Mouse (Mus musculus) olfactory bulb, adult 2 months (tissue): Measurements from ENCODE around the gene Maats1. TPM values are rescaled to one million over a fixed set of nuclear protein-coding genes. Genes with fewer than 3 reads are reported as not detected.
"Not testable (repeated sequence)": the region's sequence is repeated elsewhere in the genome, so short reads cannot be mapped to it uniquely, and the experiment has no call there.

ENCODE experiments used
- H3K27ac ChIP-seq: fragments of 200-500 bp; 2 replicates; pipeline ENCODE4 v1.5.1; 2012; ENCODE audit warnings: low read depth, low read length; ENCODE audit not compliant: insufficient read depth
- H3K4me1 ChIP-seq: fragments of 200-500 bp; 2 replicates; pipeline ENCODE4 v1.6.1; 2012; ENCODE audit warnings: low read length; ENCODE audit not compliant: control insufficient read depth, insufficient read depth
- H3K4me3 ChIP-seq: fragments of 200-500 bp; 2 replicates; pipeline ENCODE4 v1.5.1; 2012; ENCODE audit warnings: mild to moderate bottlenecking, low read depth, low read length, moderate library complexity; ENCODE audit not compliant: insufficient read depth
- CTCF ChIP-seq: fragments of 200-500 bp; IDR thresholded peaks from 2 replicates; pipeline ENCODE4 v1.5.1; 2012; ENCODE audit warnings: low read depth, mild to moderate bottlenecking, low read length, moderate library complexity; ENCODE audit not compliant: insufficient read depth
- POLR2A ChIP-seq: fragments of 200-500 bp; IDR thresholded peaks from 2 replicates; pipeline ENCODE4 v1.6.1; 2012; ENCODE audit warnings: mild to moderate bottlenecking, low read depth, low read length, moderate library complexity; ENCODE audit not compliant: insufficient read depth
- WGBS: fragments of 180-500 bp; shearing (Covaris S2); methylation state at CpG from one replicate; pipeline ENCODE4 v1.1.7; 2018; 5-methylcytosine and 5-hydroxymethylcytosine counted together
- polyA plus RNA-seq: library from polyadenylated mRNA; stranded (reverse); fragments of >200 nt; gene quantifications from 2 replicates; pipeline ENCODE4 v1.2.4, GENCODE M21; 2012; ENCODE audit warnings: low replicate concordance; ENCODE audit not compliant: missing spikeins, insufficient read depth, insufficient read length

Gene Maats1
- polyA plus RNA-seq, 1 experiment: not detected

DNA sequence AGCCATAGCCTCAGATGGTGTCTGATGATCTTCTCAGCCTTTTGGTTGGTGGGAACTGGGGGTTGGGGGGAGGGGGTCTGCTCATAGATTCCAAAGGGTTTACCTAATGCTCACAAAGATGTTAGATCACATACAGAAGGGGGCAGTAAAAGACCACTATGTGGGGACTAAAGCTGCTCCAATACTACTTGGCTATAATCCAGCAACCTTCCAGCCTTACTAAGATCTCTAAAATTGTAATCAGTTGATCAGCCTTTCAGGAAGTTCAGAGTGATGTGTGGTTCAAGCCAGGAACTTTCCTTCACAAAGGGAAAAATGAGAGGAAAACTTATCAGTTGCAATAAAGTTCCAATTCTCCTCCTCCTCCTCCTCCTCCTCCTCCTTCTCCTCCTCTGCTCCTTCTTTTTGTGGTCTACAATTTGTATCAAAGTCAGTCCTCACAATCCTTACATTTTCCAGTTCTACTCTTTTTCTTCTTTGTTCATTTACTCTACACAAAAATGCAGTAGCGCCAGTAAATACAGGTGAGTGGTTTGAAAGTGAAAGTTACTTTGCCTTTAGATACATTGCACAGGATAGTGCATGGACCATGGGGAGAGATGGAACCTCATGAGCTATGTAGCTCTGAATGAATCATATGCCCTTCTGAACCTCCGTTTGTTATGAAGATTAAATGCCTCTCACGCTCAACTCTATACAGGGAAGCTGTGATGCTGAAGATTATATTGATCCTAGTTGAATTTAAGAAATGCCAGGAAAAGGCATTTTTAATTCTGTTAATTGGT is 3.2 kb upstream of the Maats1 start:
- WGBS: 82% methylated on average over 3 of the region's 3 CpGs
- Histone ChIP-seq H3K4me1 (peaks cover 5% of the 10 kb centered on the region), H3K4me3 (no peak overlapping the region), H3K27ac (no peak overlapping the region)
- no peak for TF ChIP-seq CTCF
- no peak for TF ChIP-seq POLR2A

DNA sequence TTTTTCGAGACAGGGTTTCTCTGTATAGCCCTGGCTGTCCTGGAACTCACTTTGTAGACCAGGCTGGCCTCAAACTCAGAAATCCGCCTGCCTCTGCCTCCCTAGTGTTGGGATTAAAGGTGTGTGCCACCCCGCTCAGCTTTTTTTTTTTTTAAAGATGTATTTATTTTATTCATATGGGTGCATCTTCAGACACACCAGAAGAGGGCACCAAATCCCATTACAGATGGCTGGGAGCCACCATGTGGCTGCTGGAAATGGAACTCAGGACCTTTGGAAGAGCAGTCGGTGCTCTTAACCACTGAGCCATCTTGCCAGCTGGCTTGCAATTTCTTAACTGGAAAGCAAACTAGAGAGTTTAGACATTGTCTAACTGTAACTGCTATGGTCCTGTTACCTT is 3.9 kb downstream of the Maats1 start:
- 85% methylated on average over 4 of the region's 4 CpGs for WGBS
- H3K4me3 ChIP-seq, H3K27ac ChIP-seq, H3K4me1 ChIP-seq: not testable (repeated sequence)

DNA sequence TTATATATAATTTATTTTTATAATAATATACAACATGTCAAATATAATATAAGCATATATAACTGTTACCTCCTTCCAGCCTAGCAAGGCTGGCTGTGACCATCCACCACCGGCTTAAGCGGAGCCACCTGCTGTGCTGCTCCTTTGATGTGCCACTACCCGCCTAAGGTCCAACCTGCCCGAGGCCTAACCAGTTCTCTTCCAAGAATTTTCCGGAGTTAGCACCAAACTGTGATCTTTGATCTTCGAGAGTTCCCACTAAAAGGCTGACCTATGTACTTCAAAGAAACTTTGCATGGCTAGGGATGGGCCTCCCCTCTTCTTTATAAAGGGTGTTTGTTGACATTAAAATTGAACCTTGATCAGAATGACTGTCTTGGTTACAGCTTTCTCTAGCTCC is 7.5 kb downstream of the Maats1 start:
- 61% methylated on average over 6 of the region's 6 CpGs for WGBS
- Histone ChIP-seq H3K4me1 (no peaks in the 10 kb centered on the region), H3K4me3 (no peak overlapping the region), H3K27ac (no peak overlapping the region)
- TF ChIP-seq CTCF (no peak), POLR2A (no peak)

DNA sequence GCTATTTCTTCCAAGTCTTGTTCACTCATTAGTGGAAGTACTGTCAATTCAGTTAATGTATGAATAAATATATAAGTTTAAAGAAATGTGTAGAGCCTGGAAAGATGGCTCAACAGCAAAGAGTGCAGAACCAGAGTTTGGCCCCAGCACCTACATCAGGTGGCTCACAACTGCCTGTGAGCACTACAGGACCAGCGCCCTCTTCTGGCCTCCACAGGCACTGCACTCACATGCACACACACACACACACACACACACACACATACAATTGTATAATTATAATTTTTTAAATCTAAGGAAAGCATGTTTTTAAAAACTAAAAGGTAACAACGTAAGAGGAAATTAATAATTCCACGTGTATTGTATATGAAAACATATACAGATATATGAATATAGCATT is 12.6 kb downstream of the Maats1 start:
- WGBS: 85% methylated on average over 3 of the region's 3 CpGs
- TF ChIP-seq POLR2A (no peak), CTCF (no peak)
- no peak overlapping the region for H3K4me3 ChIP-seq
- no peak overlapping the region for H3K27ac ChIP-seq
- no peaks in the 10 kb centered on the region for H3K4me1 ChIP-seq

DNA sequence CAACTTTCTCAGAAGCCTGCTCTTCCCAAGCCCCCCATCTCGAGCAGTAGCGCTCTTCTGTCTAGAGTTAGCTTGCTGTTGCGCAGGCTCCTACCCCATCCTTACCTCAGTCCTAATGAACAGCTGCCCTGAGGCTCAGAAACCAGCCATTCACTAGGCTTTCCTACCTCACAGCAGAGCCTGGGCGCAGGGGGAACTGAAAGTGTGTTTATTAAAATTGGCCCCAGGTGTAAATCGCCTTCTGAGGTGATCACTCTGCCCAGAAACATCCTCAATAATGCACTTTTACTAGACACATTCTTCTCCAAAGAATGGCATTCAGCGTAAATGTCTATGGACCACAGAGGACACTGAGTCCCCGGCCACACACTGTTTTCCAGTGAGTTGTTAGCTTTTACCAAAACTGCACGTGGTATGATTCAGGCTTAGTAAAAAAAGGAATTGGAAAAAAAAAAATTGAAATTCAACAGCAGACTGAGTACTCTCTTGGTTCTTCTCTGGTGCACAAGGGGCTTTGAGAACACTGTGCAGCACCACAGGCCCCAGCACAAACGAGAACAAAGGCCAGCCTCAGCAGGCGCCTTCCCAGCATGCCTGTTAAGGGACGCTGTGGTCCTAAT is 15.1 kb downstream of the Maats1 start:
- Histone ChIP-seq H3K4me1 (no peaks in the 10 kb centered on the region), H3K4me3 (no peak overlapping the region), H3K27ac (no peak overlapping the region)
- TF ChIP-seq POLR2A (no peak), CTCF (no peak)
- 81% methylated on average over 11 of the region's 11 CpGs for WGBS

DNA sequence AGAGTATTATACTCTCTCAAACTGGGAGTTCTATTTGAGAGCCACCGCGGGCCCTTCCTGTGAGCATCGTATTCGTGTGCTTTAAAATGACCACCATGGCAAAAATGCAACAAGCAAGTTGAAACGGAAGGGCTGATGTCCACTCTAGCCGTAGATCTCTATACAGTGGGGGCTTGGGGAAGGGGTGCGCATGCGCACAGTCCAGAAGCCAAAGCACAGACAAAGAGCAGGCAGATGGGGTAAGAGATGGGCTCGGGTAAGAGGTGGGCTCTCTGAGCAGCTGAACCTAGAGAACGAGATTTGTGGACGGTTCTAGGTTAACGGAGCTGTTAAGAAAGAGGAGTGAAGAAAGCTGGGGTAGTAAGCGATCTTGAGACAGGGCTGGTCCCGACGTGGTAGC is 17.6 kb downstream of the Maats1 start:
- no peak overlapping the region for H3K4me3 ChIP-seq
- H3K27ac ChIP-seq: no peak overlapping the region
- peaks cover 3% of the 10 kb centered on the region for H3K4me1 ChIP-seq
- WGBS: 93% methylated on average over 15 of the region's 15 CpGs
- no peak for TF ChIP-seq CTCF
- no peak for TF ChIP-seq POLR2A

DNA sequence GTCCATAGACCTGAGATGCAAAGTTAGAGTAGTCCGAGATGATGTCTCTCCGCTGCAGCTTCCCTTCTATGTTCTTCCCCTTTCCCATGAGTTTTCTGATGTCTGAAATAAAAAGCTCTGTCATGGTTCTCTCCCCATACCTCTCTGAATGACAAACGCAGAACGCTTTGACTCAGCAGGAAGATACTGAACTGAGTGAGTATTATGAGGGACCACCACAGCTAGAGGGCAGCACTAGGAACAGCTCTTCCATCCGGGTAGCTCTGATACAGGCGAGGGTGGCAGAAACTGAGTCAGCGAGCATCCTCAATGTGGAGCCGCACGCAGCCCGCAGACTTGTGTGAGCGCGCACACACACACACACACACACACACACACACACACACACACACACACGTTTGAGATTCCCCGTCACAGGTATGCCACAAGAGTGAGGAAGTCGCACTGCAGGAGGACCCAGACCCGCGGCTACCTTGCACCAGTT is 20.4 kb downstream of the Maats1 start:
- Histone ChIP-seq H3K4me1 (peaks cover 3% of the 10 kb centered on the region), H3K27ac (no peak overlapping the region), H3K4me3 (peak overlapping the region; percentile 43)
- WGBS: 22% methylated on average over 17 of the region's 17 CpGs
- TF ChIP-seq POLR2A (no peak), CTCF (peak; percentile 31; the same call in 1 of the 2 replicates)

DNA sequence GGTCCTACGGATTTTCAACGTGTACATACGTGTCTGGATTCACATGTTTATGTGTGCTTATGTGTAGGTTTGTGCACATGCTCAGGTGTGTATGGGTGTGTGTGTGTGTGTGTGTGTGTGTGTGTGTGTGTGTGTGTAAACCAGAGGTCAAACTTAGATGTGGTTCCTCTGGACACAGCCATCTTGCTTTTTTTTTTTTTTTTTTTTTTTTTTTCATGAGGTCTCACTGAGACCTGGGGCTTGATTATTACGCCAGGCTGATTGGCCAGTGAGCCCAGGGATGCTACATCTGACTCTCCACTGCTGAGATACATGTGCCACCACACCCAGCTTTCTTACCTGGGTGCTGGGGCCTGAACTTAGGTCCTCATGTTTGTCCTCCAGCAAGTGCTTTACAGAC is 22.9 kb downstream of the Maats1 start:
- no peak overlapping the region for H3K27ac ChIP-seq
- no peak for TF ChIP-seq POLR2A
- TF ChIP-seq CTCF: no peak
- 96% methylated on average over 4 of the region's 4 CpGs for WGBS
- peaks cover 3% of the 10 kb centered on the region for H3K4me1 ChIP-seq
- H3K4me3 ChIP-seq: no peak overlapping the region

DNA sequence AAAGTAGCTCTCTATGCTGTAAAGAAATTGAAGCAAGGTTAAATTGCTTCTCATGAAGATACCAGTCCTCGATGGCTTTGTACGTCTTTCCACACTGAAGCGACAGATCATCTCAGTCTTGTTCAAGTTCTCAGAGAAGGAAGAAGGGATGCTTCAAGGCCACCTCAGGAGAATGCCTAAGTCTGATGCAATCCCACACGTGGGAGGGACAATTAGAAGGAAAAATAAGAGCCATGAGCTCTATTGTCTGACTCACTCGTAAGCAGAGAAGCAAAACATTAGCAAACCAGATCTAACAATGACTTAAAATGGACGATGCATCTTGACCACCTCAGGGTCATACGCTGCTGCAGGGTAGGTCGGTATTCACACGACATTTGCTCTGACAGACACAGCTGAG is 23.5 kb downstream of the Maats1 start:
- Histone ChIP-seq H3K27ac (no peak overlapping the region), H3K4me3 (no peak overlapping the region), H3K4me1 (peaks cover 3% of the 10 kb centered on the region)
- no peak for TF ChIP-seq CTCF
- no peak for TF ChIP-seq POLR2A
- 53% methylated on average over 9 of the region's 9 CpGs for WGBS
